Mouse (Mus musculus): ENCODE data around the gene Pogk. TPM values are rescaled to one million over a fixed set of nuclear protein-coding genes. Genes with fewer than 3 reads are reported as not detected.

The Pogk gene
- total and polyA plus RNA-seq, 3 experiments, result 4.9 to 10.4 (median 7.3) TPM

DNA sequence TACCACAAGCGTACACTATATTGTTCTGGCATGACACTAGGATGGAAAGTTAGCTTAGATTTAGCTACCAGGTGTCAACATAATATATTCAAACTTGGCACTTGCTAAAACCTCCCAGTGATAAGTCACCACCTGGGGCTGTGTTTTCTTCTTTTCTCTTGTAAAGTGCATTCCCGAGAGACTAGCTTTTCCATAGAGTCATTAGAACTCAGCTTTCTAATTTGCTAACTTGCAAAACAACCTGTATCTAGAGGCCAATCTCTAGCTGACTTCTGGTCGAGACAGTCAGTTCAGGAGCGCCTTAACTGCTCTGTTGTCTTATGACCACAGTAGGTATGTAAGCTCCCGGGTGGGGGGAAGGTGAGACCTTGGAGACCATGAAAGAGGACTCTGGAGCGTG lies 29.8 kb upstream of the Pogk start:
- H3K4me3 ChIP-seq (replicated peaks in 1 of 3; ENCODE audit: low read depth in 2 of 3, low read length in 2 of 3, poor library complexity in 1 of 3), result no peak overlapping the region
- H3K27ac ChIP-seq (ENCODE audit: insufficient read depth, low read depth), result no peak overlapping the region
- no peak overlapping the region for H3K4me2 ChIP-seq (ENCODE audit: insufficient read depth, low read depth, poor library complexity, severe bottlenecking)
- H3K4me1 ChIP-seq (ENCODE audit: control insufficient read depth in 1 of 2, insufficient read depth in 2 of 2), result peaks cover 5 to 12% of the 10 kb centered on the region in 2 experiments; a peak in 3 of 4 replicates
- no peaks in the 10 kb centered on the region for H3K27me3 ChIP-seq (replicated peaks)
- 0 out of 2 replicates have a peak, but pooled peaks have one; percentile 49 for TF ChIP-seq CHD2 (IDR thresholded peaks at IDR 0.05; ENCODE audit: low read length)
- TF ChIP-seq MAFK (IDR thresholded peaks at IDR 0.05; ENCODE audit: insufficient replicate concordance, low read length), result peak; percentile 64; the same call in 1 of the 2 replicates
- no peak for TF ChIP-seq BHLHE40 (IDR thresholded peaks at IDR 0.05; ENCODE audit: low read depth, low read length)
- peak; percentile 58 for TF ChIP-seq IRF4 (IDR thresholded peaks at IDR 0.05; ENCODE audit: low read depth, low read length)
- TF ChIP-seq ETS1 (conservative IDR thresholded peaks at IDR 0.05; ENCODE audit: low read depth, low read length), result peak; percentile 51; the same call in 1 of the 2 replicates
- TF ChIP-seq EP300 (IDR thresholded peaks at IDR 0.05; ENCODE audit: low read length), result peak; percentile 70
- no peak for TF ChIP-seq MAZ (IDR thresholded peaks at IDR 0.05; ENCODE audit: low read depth, low read length)
- no peak for TF ChIP-seq POLR2A (IDR thresholded peaks at IDR 0.05; ENCODE audit: low read depth, low read length)
- TF ChIP-seq MXI1 (IDR thresholded peaks at IDR 0.05; ENCODE audit: low read depth, low read length), result no peak
- peak; percentile 37; the same call in 1 of the 2 replicates for TF ChIP-seq TCF12 (IDR thresholded peaks at IDR 0.05; ENCODE audit: low read depth, low read length)
- no peak for TF ChIP-seq MAX (IDR thresholded peaks at IDR 0.05; ENCODE audit: low read length)
- TF ChIP-seq MEF2A (IDR thresholded peaks at IDR 0.05; ENCODE audit: borderline replicate concordance, low read depth, low read length), result 0 out of 2 replicates have a peak, but pooled peaks have one; percentile 12
- TF ChIP-seq RCOR1 (conservative IDR thresholded peaks at IDR 0.05; ENCODE audit: low read depth, low read length), result no peak
- H3K79me2 ChIP-seq (replicated peaks; ENCODE audit: control insufficient read depth, extremely low read depth, insufficient read depth, poor library complexity, severe bottlenecking), result no peaks in the 10 kb centered on the region
- dilution Hi-C loops (cut with MboI; ENCODE audit: extremely low pct_ligation_motif_present, extremely low pct_unique_long_range_greater_than_20kb, low sequenced_read_pairs) (no loop called here), in situ Hi-C loops (cut with MboI; ENCODE audit: low pct_ligation_motif_present, low pct_unique_long_range_greater_than_20kb, low sequenced_read_pairs) (loop anchor here (25.0 kb wide), 2 partner anchors 573 to 773 kb away; partner anchors contain the start of gene Fam78b)
- H3K9me3 ChIP-seq (replicated peaks; ENCODE audit: low read length), result no peaks in the 10 kb centered on the region
- H3K9ac ChIP-seq (ENCODE audit: insufficient read depth, low read depth), result no peak overlapping the region
- no peaks in the 10 kb centered on the region for H3K36me3 ChIP-seq (replicated peaks in 1 of 2; ENCODE audit: control insufficient read depth in 1 of 2, insufficient read depth in 1 of 2, low read length in 1 of 2)
- DNase-seq (ENCODE audit: extremely low read depth), result peak; percentile 75

DNA sequence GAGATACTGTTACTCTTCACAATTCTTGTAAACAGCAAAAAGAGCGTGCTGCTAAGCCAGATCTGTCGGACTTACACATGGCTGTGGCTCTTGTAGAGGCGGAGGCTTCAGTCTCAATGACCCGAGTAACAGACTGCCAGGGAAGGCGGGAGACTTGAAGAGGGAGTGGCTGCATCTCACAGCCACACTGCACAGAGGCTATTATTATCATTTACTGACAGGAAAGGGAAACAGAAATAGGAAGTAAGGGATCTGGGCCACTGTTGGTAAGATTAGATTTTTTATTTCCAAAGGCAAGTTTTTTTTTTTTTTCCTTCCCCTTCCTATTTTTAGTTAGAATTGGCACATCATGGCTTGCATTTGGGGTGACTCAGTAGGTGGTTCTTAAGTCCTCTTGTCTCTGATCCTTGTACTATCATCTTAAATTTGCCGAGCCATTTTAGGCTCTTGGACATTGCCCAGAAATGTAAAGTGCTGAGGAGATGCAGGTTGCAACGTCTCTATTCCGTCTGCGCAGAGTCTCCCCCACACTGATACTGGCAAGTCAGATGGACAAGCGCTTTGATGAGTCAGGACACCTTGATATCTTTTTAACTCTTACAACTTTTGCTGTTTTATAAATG lies 20.3 kb upstream of the Pogk start:
- Histone ChIP-seq H3K4me3 (replicated peaks in 1 of 3; ENCODE audit: low read depth in 2 of 3, low read length in 2 of 3, poor library complexity in 1 of 3) (no peak overlapping the region), H3K27me3 (replicated peaks) (no peaks in the 10 kb centered on the region), H3K9me3 (replicated peaks; ENCODE audit: low read length) (no peaks in the 10 kb centered on the region), H3K79me2 (replicated peaks; ENCODE audit: control insufficient read depth, extremely low read depth, insufficient read depth, poor library complexity, severe bottlenecking) (no peaks in the 10 kb centered on the region), H3K27ac (ENCODE audit: insufficient read depth, low read depth) (no peak overlapping the region), H3K4me2 (ENCODE audit: insufficient read depth, low read depth, poor library complexity, severe bottlenecking) (no peak overlapping the region), H3K9ac (ENCODE audit: insufficient read depth, low read depth) (no peak overlapping the region), H3K4me1 (ENCODE audit: control insufficient read depth in 1 of 2, insufficient read depth in 2 of 2) (peaks cover 0 to 4% of the 10 kb centered on the region in 2 experiments; a peak in 1 of 4 replicates), H3K36me3 (replicated peaks in 1 of 2; ENCODE audit: control insufficient read depth in 1 of 2, insufficient read depth in 1 of 2, low read length in 1 of 2) (no peaks in the 10 kb centered on the region)
- dilution Hi-C loops (cut with MboI; ENCODE audit: extremely low pct_ligation_motif_present, extremely low pct_unique_long_range_greater_than_20kb, low sequenced_read_pairs), result no loop called here
- DNase-seq (ENCODE audit: extremely low read depth), result no peak
- TF ChIP-seq BHLHE40 (IDR thresholded peaks at IDR 0.05; ENCODE audit: low read depth, low read length) (no peak), ZKSCAN1 (IDR thresholded peaks at IDR 0.05; ENCODE audit: borderline replicate concordance, low read depth, low read length) (no peak), PAX5 (IDR thresholded peaks at IDR 0.05; ENCODE audit: low read length) (no peak), RCOR1 (conservative IDR thresholded peaks at IDR 0.05; ENCODE audit: low read depth, low read length) (no peak), JUND (conservative IDR thresholded peaks at IDR 0.05; ENCODE audit: low read depth, low read length) (no peak), RAD21 (IDR thresholded peaks at IDR 0.05; ENCODE audit: low read depth, low read length) (no peak), SIN3A (IDR thresholded peaks at IDR 0.05; ENCODE audit: low read length) (no peak)
- in situ Hi-C loops (cut with MboI; ENCODE audit: low pct_ligation_motif_present, low pct_unique_long_range_greater_than_20kb, low sequenced_read_pairs), result loop anchor here (25.0 kb wide), 2 partner anchors 582 to 782 kb away; partner anchors contain the start of gene Fam78b

All from CH12.LX (cell line).